Mouse (Mus musculus) testis, adult 2 months (tissue): ENCODE results near the gene Slc6a18.

Source experiments
- CTCF ChIP-seq: fragments of 200-500 bp; IDR thresholded peaks from 2 replicates; pipeline ENCODE4 v1.5.1; 2012; ENCODE audit warnings: low read depth, mild to moderate bottlenecking, inconsistent platforms, low read length, moderate library complexity; ENCODE audit not compliant: control insufficient read depth, insufficient read depth, insufficient replicate concordance
- POLR2A ChIP-seq: fragments of 200-500 bp; IDR thresholded peaks from 2 replicates; pipeline ENCODE4 v1.6.1; 2012; ENCODE audit warnings: low read depth, mild to moderate bottlenecking, inconsistent platforms, low read length, moderate library complexity; ENCODE audit not compliant: control insufficient read depth

- TF ChIP-seq POLR2A (no peak), CTCF (no peak)
Observed at GRCm38 (mm10) chr13:73628586-73629113, 49.2 kb downstream of the Slc6a18 start.
